Mouse (Mus musculus) inflammation-experienced regulatory T-cells, adult 6 months (primary cell): Measurements from ENCODE around the gene Tfeb. TPM values are rescaled to one million over a fixed set of nuclear protein-coding genes. Genes with fewer than 3 reads are reported as not detected.

ENCODE experiments used
- ATAC-seq: one replicate; pipeline ENCODE4 v1.8.0; 2017
- polyA plus RNA-seq, 3 experiments: library from polyadenylated mRNA; unstranded; fragments of 100-300 nt; shearing (Covaris generic); gene quantifications; one replicate each; pipeline ENCODE4 v1.2.1; 2017

Tfeb gene
- polyA plus RNA-seq, 3 experiments from 2014 or later, result 5.6 to 10.6 (median 6.5) TPM

- no peak for ATAC-seq
Measured at GRCm38 (mm10) chr17:47754246-47754645, 17.4 kb downstream of the Tfeb start.

- no peak for ATAC-seq
Measured at GRCm38 (mm10) chr17:47756366-47756765, 19.5 kb downstream of the Tfeb start.

GRCm38 (mm10) chr17:47757056-47757610 is 20.3 kb downstream of the Tfeb start:
- no peak for ATAC-seq

GRCm38 (mm10) chr17:47759702-47760410 is 23.0 kb downstream of the Tfeb start:
- no peak for ATAC-seq

GRCm38 (mm10) chr17:47762028-47762427 is 25.2 kb downstream of the Tfeb start:
- ATAC-seq, result no peak

- no peak for ATAC-seq
Measured at GRCm38 (mm10) chr17:47762518-47763340, 25.9 kb downstream of the Tfeb start.

GRCm38 (mm10) chr17:47765986-47766385 is 29.2 kb downstream of the Tfeb start:
- ATAC-seq, result no peak

GRCm38 (mm10) chr17:47766407-47767043 is 29.7 kb downstream of the Tfeb start:
- ATAC-seq, result no peak

GRCm38 (mm10) chr17:47767081-47767455 is 30.2 kb downstream of the Tfeb start:
- no peak for ATAC-seq

GRCm38 (mm10) chr17:47767456-47768141 is 30.8 kb downstream of the Tfeb start:
- no peak for ATAC-seq

- ATAC-seq, result no peak
Measured at GRCm38 (mm10) chr17:47768707-47769276, 32.0 kb downstream of the Tfeb start.

- ATAC-seq, result no peak
Measured at GRCm38 (mm10) chr17:47769389-47770299, 32.8 kb downstream of the Tfeb start.

GRCm38 (mm10) chr17:47773604-47774003 is 36.8 kb downstream of the Tfeb start:
- ATAC-seq, result no peak

GRCm38 (mm10) chr17:47777141-47777540 is 40.3 kb downstream of the Tfeb start:
- no peak for ATAC-seq

- ATAC-seq, result no peak
Measured at GRCm38 (mm10) chr17:47780470-47780869, 43.6 kb downstream of the Tfeb start.

- no peak for ATAC-seq
Measured at GRCm38 (mm10) chr17:47782486-47782885, 45.7 kb downstream of the Tfeb start.

- no peak for ATAC-seq
Measured at GRCm38 (mm10) chr17:47783445-47784223, 46.8 kb downstream of the Tfeb start.

- ATAC-seq, result no peak
Measured at GRCm38 (mm10) chr17:47784411-47784810, 47.6 kb downstream of the Tfeb start.

- no peak for ATAC-seq
Measured at GRCm38 (mm10) chr17:47787632-47788031, 50.8 kb downstream of the Tfeb start.

- ATAC-seq, result no peak
Measured at GRCm38 (mm10) chr17:47788306-47788705, 51.5 kb downstream of the Tfeb start.
